Comparison of ENCODE assay signal across 8 mouse cellular contexts in the genomic region with DNA sequence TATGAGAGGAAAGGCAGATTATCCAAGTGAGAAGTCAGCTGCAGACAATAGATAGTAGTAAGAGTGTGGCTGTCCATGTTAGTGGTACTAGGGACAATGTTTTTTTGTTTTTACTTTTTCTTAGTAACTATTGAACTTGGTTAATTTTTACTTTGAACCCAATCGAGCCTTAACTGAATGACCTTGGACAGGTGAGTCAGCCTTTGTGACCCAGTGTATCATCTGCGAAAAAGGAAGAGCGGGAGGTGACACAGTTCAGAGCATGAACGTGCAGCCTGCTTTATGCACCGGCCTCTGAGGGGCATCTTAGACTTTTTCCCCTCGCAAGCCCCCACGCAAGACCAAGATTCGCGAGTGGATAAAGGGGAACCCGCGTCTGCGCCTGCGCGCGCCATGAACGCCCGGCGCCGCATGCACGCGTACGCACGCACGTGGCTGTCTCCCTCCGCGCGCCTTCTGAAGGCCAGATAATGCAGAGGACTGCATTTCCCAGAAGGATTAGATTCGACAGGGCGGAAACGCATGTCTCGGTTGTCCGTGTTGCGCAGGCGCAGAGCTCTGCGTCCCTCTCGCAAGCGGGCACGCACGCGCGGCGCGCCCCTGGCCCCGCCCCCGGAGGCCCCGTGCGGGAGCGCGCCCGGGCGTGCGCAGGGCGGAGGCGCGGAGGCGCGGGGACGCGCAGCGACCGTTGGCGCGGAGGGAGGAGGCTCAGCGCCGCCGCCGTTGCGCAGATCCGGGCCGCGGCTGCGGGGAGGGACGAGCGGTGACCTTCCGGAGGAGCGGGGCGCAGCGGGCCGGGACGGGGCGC. TPM values are rescaled to one million over a fixed set of nuclear protein-coding genes. Genes with fewer than 3 reads are reported as not detected.
DNase-seq lines count a peak whose midpoint lies in the region; ATAC-seq and TF ChIP-seq lines count a peak whose summit lies in the region.

No protein-coding gene starts in this region.

- H3K4me3 ChIP-seq in CH12.LX (replicated peaks in 1 of 3; ENCODE audit: low read depth in 2 of 3, low read length in 2 of 3, poor library complexity in 1 of 3), result peak overlapping the region; percentile 60 to 85 (median 83)
- H3K4me3 ChIP-seq in forebrain, embryonic 11.5 days (ENCODE audit: low read depth, low read length), result peak overlapping the region; percentile 92
- H3K4me3 ChIP-seq in heart, embryonic 16.5 days (ENCODE audit: low read length), result peak overlapping the region; percentile 93
- peak overlapping the region; percentile 100 for H3K4me3 ChIP-seq in liver, embryonic 15.5 days (replicated peaks)
- H3K4me3 ChIP-seq in neural tube, embryonic 12.5 days, result peak overlapping the region; percentile 92

- peak; percentile 98 for DNase-seq in CH12.LX (ENCODE audit: extremely low read depth)
- DNase-seq in c-Kit-positive CD71-positive TER-119-negative erythroid progenitor cells, embryonic 14.5 days (ENCODE audit: low read depth), result peak; percentile 96
- peak; percentile 99 for DNase-seq in forebrain, embryonic 11.5 days (ENCODE audit: low spot score)
- DNase-seq in kidney, postnatal 36 days, result peak; percentile 100
- DNase-seq in telencephalon, adult 2 months (ENCODE audit: low read depth, low spot score), result peak; percentile 99

- H3K4me1 ChIP-seq in CH12.LX (ENCODE audit: control insufficient read depth in 1 of 2, insufficient read depth in 2 of 2), result peaks cover 21 to 53% of the 10 kb centered on the region in 2 experiments
- H3K4me1 ChIP-seq in forebrain, embryonic 11.5 days (replicated peaks; ENCODE audit: control insufficient read depth, insufficient read depth, low read length), result peaks cover 41% of the 10 kb centered on the region
- peaks cover 54% of the 10 kb centered on the region for H3K4me1 ChIP-seq in heart, embryonic 16.5 days (ENCODE audit: control insufficient read depth, insufficient read depth, low read length)
- H3K4me1 ChIP-seq in liver, embryonic 15.5 days (replicated peaks), result peaks cover 87% of the 10 kb centered on the region
- H3K4me1 ChIP-seq in neural tube, embryonic 12.5 days, result peaks cover 60% of the 10 kb centered on the region

- H3K79me2 ChIP-seq in CH12.LX (replicated peaks; ENCODE audit: control insufficient read depth, extremely low read depth, insufficient read depth, poor library complexity, severe bottlenecking), result peaks cover 47% of the 10 kb centered on the region

- peak; percentile 80 for TF ChIP-seq POLR2A in CH12.LX (IDR thresholded peaks at IDR 0.05; ENCODE audit: low read depth, low read length)

- dilution Hi-C loops in CH12.LX (cut with MboI; ENCODE audit: extremely low pct_ligation_motif_present, extremely low pct_unique_long_range_greater_than_20kb, low sequenced_read_pairs), result no loop called here

- peak overlapping the region; percentile 82 for H3K4me2 ChIP-seq in CH12.LX (ENCODE audit: insufficient read depth, low read depth, poor library complexity, severe bottlenecking)
- peak overlapping the region; percentile 67 for H3K4me2 ChIP-seq in forebrain, embryonic 11.5 days (ENCODE audit: low read depth, low read length, severe bottlenecking)
- H3K4me2 ChIP-seq in heart, embryonic 16.5 days (ENCODE audit: low read depth, low read length), result peak overlapping the region; percentile 93
- peak overlapping the region; percentile 91 for H3K4me2 ChIP-seq in liver, embryonic 15.5 days
- peak overlapping the region; percentile 76 for H3K4me2 ChIP-seq in neural tube, embryonic 12.5 days (replicated peaks)

- no peaks in the 10 kb centered on the region for H3K27me3 ChIP-seq in CH12.LX (replicated peaks)
- H3K27me3 ChIP-seq in forebrain, embryonic 11.5 days (ENCODE audit: control insufficient read depth, insufficient read depth, low read length), result no peaks in the 10 kb centered on the region
- H3K27me3 ChIP-seq in heart, embryonic 16.5 days (ENCODE audit: control insufficient read depth, insufficient read depth, low read length), result no peaks in the 10 kb centered on the region
- H3K27me3 ChIP-seq in liver, embryonic 15.5 days, result no peaks in the 10 kb centered on the region
- no peaks in the 10 kb centered on the region for H3K27me3 ChIP-seq in neural tube, embryonic 12.5 days (replicated peaks)

- H3K27ac ChIP-seq in CH12.LX (ENCODE audit: insufficient read depth, low read depth), result peak overlapping the region; percentile 43
- H3K27ac ChIP-seq in forebrain, embryonic 11.5 days (ENCODE audit: low read depth, low read length), result peak overlapping the region; percentile 51; the same call in 1 of the 2 replicates
- H3K27ac ChIP-seq in heart, embryonic 16.5 days (ENCODE audit: low read length), result peak overlapping the region; percentile 92
- H3K27ac ChIP-seq in liver, embryonic 15.5 days (replicated peaks), result peak overlapping the region; percentile 92
- peak overlapping the region; percentile 53; the same call in 1 of the 2 replicates for H3K27ac ChIP-seq in neural tube, embryonic 12.5 days

- no peak for TF ChIP-seq RAD21 in CH12.LX (IDR thresholded peaks at IDR 0.05; ENCODE audit: low read depth, low read length)

- in situ Hi-C loops in CH12.LX (cut with MboI; ENCODE audit: low pct_ligation_motif_present, low pct_unique_long_range_greater_than_20kb, low sequenced_read_pairs), result no loop called here

- H3K9me3 ChIP-seq in CH12.LX (replicated peaks; ENCODE audit: low read length), result no peaks in the 10 kb centered on the region
- H3K9me3 ChIP-seq in forebrain, embryonic 11.5 days (ENCODE audit: control insufficient read depth, low read length), result no peaks in the 10 kb centered on the region
- H3K9me3 ChIP-seq in heart, embryonic 16.5 days (replicated peaks; ENCODE audit: control insufficient read depth, low read length), result no peaks in the 10 kb centered on the region
- H3K9me3 ChIP-seq in liver, embryonic 15.5 days (replicated peaks), result no peaks in the 10 kb centered on the region
- no peaks in the 10 kb centered on the region for H3K9me3 ChIP-seq in neural tube, embryonic 12.5 days

- ATAC-seq in forebrain, embryonic 11.5 days (replicated peaks; ENCODE audit: low FRiP score), result peak; percentile 64
- peak; percentile 63 for ATAC-seq in heart, embryonic 16.5 days (replicated peaks; ENCODE audit: extremely low read depth, insufficient read depth, low FRiP score)
- ATAC-seq in liver, embryonic 15.5 days (ENCODE audit: insufficient read depth), result peak; percentile 66
- ATAC-seq in neural tube, embryonic 12.5 days (ENCODE audit: low FRiP score, low read depth), result peak; percentile 74

- 2% methylated on average over 81 of the region's 81 CpGs for WGBS in forebrain, embryonic 11.5 days
- WGBS in heart, embryonic 16.5 days, result 1% methylated on average over 80 of the region's 81 CpGs
- WGBS in liver, embryonic 15.5 days (ENCODE audit: insufficient replicate concordance), result under 1% methylated on average over 81 of the region's 81 CpGs
- 2% methylated on average over 81 of the region's 81 CpGs for WGBS in neural tube, embryonic 12.5 days

- peaks cover 6 to 27% of the 10 kb centered on the region in 2 experiments for H3K36me3 ChIP-seq in CH12.LX (replicated peaks in 1 of 2; ENCODE audit: control insufficient read depth in 1 of 2, insufficient read depth in 1 of 2, low read length in 1 of 2)
- no peaks in the 10 kb centered on the region for H3K36me3 ChIP-seq in forebrain, embryonic 11.5 days (ENCODE audit: control insufficient read depth, insufficient read depth, low read length)
- H3K36me3 ChIP-seq in heart, embryonic 16.5 days (ENCODE audit: control insufficient read depth, insufficient read depth), result no peaks in the 10 kb centered on the region
- H3K36me3 ChIP-seq in liver, embryonic 15.5 days (replicated peaks), result peaks cover 25% of the 10 kb centered on the region
- H3K36me3 ChIP-seq in neural tube, embryonic 12.5 days, result peaks cover 7% of the 10 kb centered on the region; the same call in 1 of the 2 replicates

- TF ChIP-seq EP300 in CH12.LX (IDR thresholded peaks at IDR 0.05; ENCODE audit: low read length), result no peak

- peak overlapping the region; percentile 99 for H3K9ac ChIP-seq in CH12.LX (ENCODE audit: insufficient read depth, low read depth)
- peak overlapping the region; percentile 95 for H3K9ac ChIP-seq in forebrain, embryonic 11.5 days (ENCODE audit: low read length)
- peak overlapping the region; percentile 99 for H3K9ac ChIP-seq in heart, embryonic 16.5 days (ENCODE audit: low read length)
- peak overlapping the region; percentile 100 for H3K9ac ChIP-seq in liver, embryonic 15.5 days
- peak overlapping the region; percentile 98 for H3K9ac ChIP-seq in neural tube, embryonic 12.5 days

- no peak for TF ChIP-seq CTCF in CH12.LX (conservative IDR thresholded peaks at IDR 0.05 in 1 of 2, IDR thresholded peaks at IDR 0.05 in 1 of 2; ENCODE audit: low read depth in 2 of 2, low read length in 2 of 2)

RNA-seq across cellular contexts. Expression of a gene that starts 3.3 kb away (rescaled TPM):
- total RNA-seq in CH12.LX (2012; rRNA removed) (162 and 172 TPM in 2 replicates), CH12.LX (2014; rRNA removed) (180 and 187 TPM in 2 replicates)
- 236 and 252 TPM in 2 replicates for polyA plus RNA-seq in CH12.LX (2012; ENCODE audit: insufficient read length, low read depth)
- polyA plus RNA-seq in forebrain, embryonic 11.5 days (2014; fragmentation: Nextera tagmentation; extraction: Ambion mirVana), result 53.2 and 55.4 TPM in 2 replicates
- 30.7 and 33.9 TPM in 2 replicates for polyA plus RNA-seq in heart, embryonic 16.5 days (2015; fragmentation: Nextera tagmentation; extraction: Ambion mirVana)
- 26.0 and 27.2 TPM in 2 replicates for polyA plus RNA-seq in liver, embryonic 15.5 days (2015; fragmentation: Nextera tagmentation; extraction: Ambion mirVana)
- 66.6 TPM in 2 replicates for polyA plus RNA-seq in neural tube, embryonic 12.5 days (2016; fragmentation: Nextera tagmentation; extraction: Ambion mirVana)

RNA-seq across cellular contexts. Expression of a gene that starts 3.7 kb away (rescaled TPM):
- 0.30 and 0.38 TPM in 2 replicates for total RNA-seq in CH12.LX (2012; rRNA removed)
- total RNA-seq in CH12.LX (2014; rRNA removed), result 0.24 TPM in 1 of 2 replicates, not detected in the other
- 0.42 TPM in 1 of 2 replicates, not detected in the other for polyA plus RNA-seq in CH12.LX (2012; ENCODE audit: insufficient read length, low read depth)
- polyA plus RNA-seq in forebrain, embryonic 11.5 days (2014; fragmentation: Nextera tagmentation; extraction: Ambion mirVana), result 20.4 and 24.1 TPM in 2 replicates
- polyA plus RNA-seq in heart, embryonic 16.5 days (2015; fragmentation: Nextera tagmentation; extraction: Ambion mirVana), result 50.3 and 51.6 TPM in 2 replicates
- polyA plus RNA-seq in liver, embryonic 15.5 days (2015; fragmentation: Nextera tagmentation; extraction: Ambion mirVana), result 112 and 138 TPM in 2 replicates
- polyA plus RNA-seq in neural tube, embryonic 12.5 days (2016; fragmentation: Nextera tagmentation; extraction: Ambion mirVana), result 37.9 and 38.6 TPM in 2 replicates

RNA-seq across cellular contexts. Expression of a gene that starts 15.6 kb away (rescaled TPM):
- 248 and 282 TPM in 2 replicates for total RNA-seq in CH12.LX (2012; rRNA removed)
- total RNA-seq in CH12.LX (2014; rRNA removed), result 124 and 154 TPM in 2 replicates
- polyA plus RNA-seq in CH12.LX (2012; ENCODE audit: insufficient read length, low read depth), result 222 and 228 TPM in 2 replicates
- polyA plus RNA-seq in forebrain, embryonic 11.5 days (2014; fragmentation: Nextera tagmentation; extraction: Ambion mirVana), result 219 and 265 TPM in 2 replicates
- polyA plus RNA-seq in heart, embryonic 16.5 days (2015; fragmentation: Nextera tagmentation; extraction: Ambion mirVana), result 596 and 743 TPM in 2 replicates
- polyA plus RNA-seq in liver, embryonic 15.5 days (2015; fragmentation: Nextera tagmentation; extraction: Ambion mirVana), result 228 and 236 TPM in 2 replicates
- 214 and 227 TPM in 2 replicates for polyA plus RNA-seq in neural tube, embryonic 12.5 days (2016; fragmentation: Nextera tagmentation; extraction: Ambion mirVana)

RNA-seq across cellular contexts. Expression of a gene that starts 27.7 kb away (rescaled TPM):
- total RNA-seq in CH12.LX (2012; rRNA removed), result 4,610 and 5,342 TPM in 2 replicates
- 2,343 and 2,739 TPM in 2 replicates for total RNA-seq in CH12.LX (2014; rRNA removed)
- polyA plus RNA-seq in CH12.LX (2012; ENCODE audit: insufficient read length, low read depth), result 2,279 and 2,754 TPM in 2 replicates
- polyA plus RNA-seq in forebrain, embryonic 11.5 days (2014; fragmentation: Nextera tagmentation; extraction: Ambion mirVana), result 858 and 895 TPM in 2 replicates
- 536 and 549 TPM in 2 replicates for polyA plus RNA-seq in heart, embryonic 16.5 days (2015; fragmentation: Nextera tagmentation; extraction: Ambion mirVana)
- 501 and 527 TPM in 2 replicates for polyA plus RNA-seq in liver, embryonic 15.5 days (2015; fragmentation: Nextera tagmentation; extraction: Ambion mirVana)
- polyA plus RNA-seq in neural tube, embryonic 12.5 days (2016; fragmentation: Nextera tagmentation; extraction: Ambion mirVana), result 643 and 654 TPM in 2 replicates

RNA-seq across cellular contexts. Expression of a gene that starts 31.2 kb away (rescaled TPM):
- total RNA-seq in CH12.LX (2012; rRNA removed) (0.13 TPM in 2 replicates), CH12.LX (2014; rRNA removed) (not detected in 2 replicates)
- 0.04 and 0.07 TPM in 2 replicates for polyA plus RNA-seq in CH12.LX (2012; ENCODE audit: insufficient read length, low read depth)
- 75.5 and 77.7 TPM in 2 replicates for polyA plus RNA-seq in forebrain, embryonic 11.5 days (2014; fragmentation: Nextera tagmentation; extraction: Ambion mirVana)
- 1.5 TPM in 2 replicates for polyA plus RNA-seq in heart, embryonic 16.5 days (2015; fragmentation: Nextera tagmentation; extraction: Ambion mirVana)
- polyA plus RNA-seq in liver, embryonic 15.5 days (2015; fragmentation: Nextera tagmentation; extraction: Ambion mirVana), result 0.09 and 0.12 TPM in 2 replicates
- 160 and 175 TPM in 2 replicates for polyA plus RNA-seq in neural tube, embryonic 12.5 days (2016; fragmentation: Nextera tagmentation; extraction: Ambion mirVana)

Comparison
In these comparisons a context has a peak if more than half of its experiments do, and no peak if none do; other contexts are left out.
1. Peak in every context shown above with its lines: DNase-seq, ATAC-seq, H3K4me3 ChIP-seq and H3K27ac ChIP-seq.
2. RNA of a gene that starts 3.7 kb away (polyA plus RNA-seq): 112 to 138 TPM in liver, embryonic 15.5 days, 50.3 to 51.6 TPM in heart, embryonic 16.5 days, 37.9 to 38.6 TPM in neural tube, embryonic 12.5 days and 20.4 to 24.1 TPM in forebrain, embryonic 11.5 days; 0.42 TPM in CH12.LX; every median in the first group is over 10 times any median in the second.